ENCODE assay signal across 8 mouse cellular contexts in the genomic region with DNA sequence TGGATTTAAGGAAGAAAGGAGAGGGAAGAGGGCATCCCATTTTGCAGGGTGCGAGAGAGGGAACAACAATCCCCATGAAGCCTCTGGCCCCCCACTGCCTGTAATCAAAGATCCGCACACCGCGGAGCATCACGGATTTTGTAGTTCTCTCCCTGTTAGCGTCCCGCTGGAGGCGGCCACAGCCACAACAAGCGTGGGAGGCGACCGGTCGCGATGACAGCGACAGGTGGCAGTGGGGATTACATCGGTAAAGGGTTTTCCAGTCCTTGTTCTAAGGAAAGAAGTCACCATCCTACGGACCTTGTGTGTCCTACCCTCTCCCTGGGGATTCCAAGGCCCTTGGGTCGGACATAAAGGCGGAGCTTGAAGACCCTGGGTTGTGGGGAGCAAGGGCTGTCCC. TPM values are rescaled to one million over a fixed set of nuclear protein-coding genes. Genes with fewer than 3 reads are reported as not detected.
A peak's percentile ranks its signal among the peaks of the same experiment; 100 is the strongest.
DNase-seq lines count a peak whose midpoint lies in the region; ATAC-seq lines count a peak whose summit lies in the region.

No protein-coding gene starts in this region.

- H3K36me3 ChIP-seq in heart, embryonic 13.5 days, result no peaks in the 10 kb centered on the region

- H3K27ac ChIP-seq in heart, embryonic 13.5 days (replicated peaks), result no peak overlapping the region

- H3K4me1 ChIP-seq in heart, embryonic 13.5 days, result peaks cover 34% of the 10 kb centered on the region

- peaks cover 87% of the 10 kb centered on the region for H3K27me3 ChIP-seq in heart, embryonic 13.5 days (replicated peaks)

- no peaks in the 10 kb centered on the region for H3K9me3 ChIP-seq in heart, embryonic 13.5 days

- 0 out of 2 replicates have a peak overlapping the region, but pooled peaks have one; percentile 19 for H3K9ac ChIP-seq in heart, embryonic 13.5 days

- under 1% methylated on average over 18 of the region's 18 CpGs for WGBS in heart, embryonic 13.5 days

- H3K4me2 ChIP-seq in heart, embryonic 13.5 days, result peak overlapping the region; percentile 62

- DNase-seq in thymus, postnatal 14 days, result peak; percentile 26
- DNase-seq in thymus, adult 18-20 months, result no peak
- DNase-seq in cerebellum, postnatal 4 days (ENCODE audit: low spot score in 2 of 2), result peak; percentile 64 to 72
- DNase-seq in layer of hippocampus, postnatal 25 days (ENCODE audit: extremely low spot score in 1 of 2, low spot score in 1 of 2), result peak; percentile 66 to 78
- DNase-seq in lung, postnatal 4 days, result peak; percentile 56 to 58
- DNase-seq in right cerebral cortex, postnatal 4 days, result peak; percentile 79
- no peak for DNase-seq in urinary bladder, postnatal 10 days (ENCODE audit: low spot score)

- no peak for ATAC-seq in heart, embryonic 13.5 days (ENCODE audit: extremely low read depth, insufficient number of reproducible peaks, low FRiP score, low TSS enrichment)

- H3K4me3 ChIP-seq in heart, embryonic 13.5 days, result peak overlapping the region; percentile 38

RNA-seq across cellular contexts. Expression of a gene that starts 3.5 kb away (rescaled TPM):
- 0.05 and 0.17 TPM in 2 replicates for polyA plus RNA-seq in heart, embryonic 13.5 days (2015; fragmentation: Nextera tagmentation; extraction: Ambion mirVana)
- total RNA-seq in layer of hippocampus, postnatal 25 days (2021), result 100 to 1,000 TPM; 167 to 190 TPM

RNA-seq across cellular contexts. Expression of a gene that starts 14.8 kb away (rescaled TPM):
- polyA plus RNA-seq in heart, embryonic 13.5 days (2015; fragmentation: Nextera tagmentation; extraction: Ambion mirVana), result 0.39 and 0.43 TPM in 2 replicates
- not detected for total RNA-seq in layer of hippocampus, postnatal 25 days (2021)

RNA-seq across cellular contexts. Expression of a gene that starts 33.2 kb away (rescaled TPM):
- 53.5 and 58.3 TPM in 2 replicates for polyA plus RNA-seq in heart, embryonic 13.5 days (2015; fragmentation: Nextera tagmentation; extraction: Ambion mirVana)
- total RNA-seq in layer of hippocampus, postnatal 25 days (2021), result 10 to 100 TPM; 60.6 to 66.3 TPM

RNA-seq across cellular contexts. Expression of a gene that starts 38.3 kb away (rescaled TPM):
- 56.1 and 58.7 TPM in 2 replicates for polyA plus RNA-seq in heart, embryonic 13.5 days (2015; fragmentation: Nextera tagmentation; extraction: Ambion mirVana)
- 1 to 10 TPM; 7.3 to 8.9 TPM for total RNA-seq in layer of hippocampus, postnatal 25 days (2021)

RNA-seq across cellular contexts. Expression of a gene that starts 55.1 kb away (rescaled TPM):
- polyA plus RNA-seq in heart, embryonic 13.5 days (2015; fragmentation: Nextera tagmentation; extraction: Ambion mirVana), result 0.05 and 0.13 TPM in 2 replicates
- under 1 TPM; 0.12 TPM for total RNA-seq in layer of hippocampus, postnatal 25 days (2021)

Comparison
In these comparisons a context has a peak if more than half of its experiments do, and no peak if none do; other contexts are left out.
1. DNase-seq: peak in thymus, postnatal 14 days (single experiment), cerebellum, postnatal 4 days (2 of 2), layer of hippocampus, postnatal 25 days (2 of 2), lung, postnatal 4 days (2 of 2) and right cerebral cortex, postnatal 4 days (single experiment); none in thymus, adult 18-20 months (0 of 2) and urinary bladder, postnatal 10 days (single experiment).